Mouse (Mus musculus) testis, postnatal 10 days (tissue): Measurements from ENCODE around the gene Gdf15.

Experiments used
- DNase-seq: peaks from one replicate; pipeline ENCODE4 v3.0.0; 2021; ENCODE audit warnings: low spot score

Gene Gdf15

DNA sequence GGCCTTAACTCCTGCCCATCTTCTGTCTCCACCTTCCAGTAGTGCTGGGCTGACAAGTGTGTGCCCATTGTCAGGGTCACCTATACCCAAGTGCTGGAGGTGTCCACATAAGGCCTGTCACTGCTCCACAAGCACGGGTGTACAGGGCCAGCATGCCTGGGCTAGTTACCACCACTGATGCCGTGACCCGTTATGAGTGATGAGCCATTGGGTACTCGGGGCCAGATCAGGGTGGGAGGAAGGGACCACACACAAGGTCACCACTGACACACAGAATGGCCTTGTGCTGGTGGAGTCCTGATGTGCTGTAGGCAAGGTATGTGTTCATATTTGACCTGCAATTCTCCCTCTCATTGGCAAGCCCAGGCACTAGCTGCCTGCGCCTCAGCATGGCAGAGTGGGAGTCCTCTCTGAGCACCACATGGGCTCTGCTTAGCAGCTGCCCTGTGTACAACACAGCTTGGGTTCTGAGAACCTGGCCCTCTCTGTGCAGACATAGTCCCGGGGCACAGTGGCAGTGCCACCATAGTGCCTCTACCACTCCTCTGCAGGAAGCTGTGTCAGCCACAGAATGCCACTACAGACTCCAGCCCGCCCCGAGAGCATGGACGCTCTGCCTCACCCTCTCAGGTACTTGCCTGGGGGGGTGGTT lies 47.5 kb downstream of the Gdf15 start:
- DNase-seq = no peak

DNA sequence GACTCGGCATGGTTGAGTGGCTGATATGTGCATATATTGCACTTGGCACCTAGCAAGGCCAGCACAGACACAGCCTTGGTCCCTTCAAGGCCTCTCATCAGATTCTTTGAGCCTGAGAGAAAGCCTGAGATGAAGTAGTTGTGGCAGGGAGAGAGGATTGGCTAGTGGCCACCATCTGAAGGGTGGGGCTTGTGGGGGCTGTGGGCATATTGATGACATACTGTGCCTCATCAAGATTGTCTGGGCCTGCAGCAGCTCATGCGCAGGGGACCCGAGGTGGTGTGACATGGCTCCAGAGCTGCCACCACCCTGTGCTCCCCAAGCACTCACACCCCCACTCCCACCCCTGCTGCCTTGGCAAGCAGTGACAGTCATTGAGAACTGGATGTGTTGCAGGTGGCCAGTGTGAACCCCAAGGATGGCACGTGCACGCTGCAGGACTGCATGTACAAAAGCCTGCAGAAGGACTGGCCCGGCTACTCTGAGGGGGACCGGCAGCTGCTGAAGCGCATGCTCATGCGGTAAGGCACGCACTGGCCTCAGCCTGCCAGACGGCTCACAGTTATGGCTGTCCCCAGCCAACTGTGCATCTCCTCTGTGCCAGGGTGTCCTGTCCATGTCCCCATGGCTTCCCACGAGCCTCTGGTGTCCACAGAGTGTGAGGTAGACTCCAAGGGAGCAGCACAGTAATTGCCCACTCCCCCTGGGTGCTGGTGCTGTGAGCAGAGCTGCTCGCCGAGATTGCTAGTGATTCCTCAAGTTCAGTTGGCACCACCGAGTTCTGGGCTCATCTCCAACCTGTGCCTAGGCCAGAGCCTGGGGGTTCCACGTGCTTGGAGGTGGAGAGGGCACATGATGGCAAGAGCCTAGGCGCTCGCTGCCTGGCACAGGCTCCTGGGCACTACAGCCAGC lies 48.5 kb downstream of the Gdf15 start:
- no peak for DNase-seq
